Mouse (Mus musculus): ENCODE results near the gene D5Ertd579e.

- TF ChIP-seq CTCF (IDR thresholded peaks at IDR 0.05; ENCODE audit: extremely low read depth, insufficient read length, insufficient replicate concordance, low read depth, low read length) = no peak
- TF ChIP-seq POLR2A (IDR thresholded peaks at IDR 0.05; ENCODE audit: low read depth, low read length) = no peak
These were observed 28.7 kb downstream of the D5Ertd579e start for GRCm38 (mm10) chr5:36667165-36667564.
